Mouse (Mus musculus): ENCODE measurements around the gene Yipf3. TPM values are rescaled to one million over a fixed set of nuclear protein-coding genes. Genes with fewer than 3 reads are reported as not detected.

Gene Yipf3
- polyA plus RNA-seq (2012; rRNA removed): 250 and 292 TPM in 2 replicates

- Histone ChIP-seq H3K27me3 (ENCODE audit: control insufficient read depth, insufficient read depth, low read length) (no peaks in the 10 kb centered on the region), H3K27ac (ENCODE audit: control insufficient read depth, insufficient read depth, low read length) (peak within 1 kb of the TSS; percentile 11; the same call in 1 of the 2 replicates), H3K4me1 (replicated peaks; ENCODE audit: control insufficient read depth, insufficient read depth, low read length) (peaks cover 19% of the 10 kb centered on the region), H3K36me3 (ENCODE audit: control insufficient read depth, insufficient read depth, low read length) (peaks cover 50% of the 10 kb centered on the region), H3K4me3 (ENCODE audit: control insufficient read depth, insufficient read depth, low read length) (peak within 1 kb of the TSS; percentile 98)
- TF ChIP-seq POLR2A (IDR thresholded peaks at IDR 0.05; ENCODE audit: control insufficient read depth, extremely low read depth, insufficient read depth, low read length, poor library complexity) (peak; percentile 78), CTCF (IDR thresholded peaks at IDR 0.05; ENCODE audit: borderline replicate concordance, control insufficient read depth, extremely low read depth, insufficient read depth, low read length, poor library complexity) (no peak)
- under 1% methylated on average over 53 of the region's 53 CpGs for WGBS
- peak; percentile 94 for DNase-seq
These were observed at the start of gene Yipf3, which contains the start of gene Polr1c for GRCm38 (mm10) chr17:46247512-46248188. Gene Yipf3, plus strand, starts transcription at chr17:46248080. Gene Polr1c, minus strand, starts transcription at chr17:46248054.

- H3K4me3 ChIP-seq (ENCODE audit: control insufficient read depth, insufficient read depth, low read length): no peak overlapping the region
- DNase-seq: no peak
These were observed 46.7 kb upstream of the Yipf3 start for GRCm38 (mm10) chr17:46201151-46201550.

GRCm38 (mm10) chr17:46202421-46203071, 45.3 kb upstream of the Yipf3 start, which contains the start of the genes Polh and Xpo5:
Gene Polh, minus strand, starts transcription at chr17:46202645.
Gene Xpo5, plus strand, starts transcription at chr17:46202782.
- peak; percentile 77; the same call in 1 of the 2 replicates for TF ChIP-seq POLR2A (IDR thresholded peaks at IDR 0.05; ENCODE audit: control insufficient read depth, extremely low read depth, insufficient read depth, low read length, poor library complexity)
- TF ChIP-seq CTCF (IDR thresholded peaks at IDR 0.05; ENCODE audit: borderline replicate concordance, control insufficient read depth, extremely low read depth, insufficient read depth, low read length, poor library complexity): peak; percentile 38
- H3K27me3 ChIP-seq (ENCODE audit: control insufficient read depth, insufficient read depth, low read length): no peaks in the 10 kb centered on the region
- under 1% methylated on average over 66 of the region's 66 CpGs for WGBS
- H3K36me3 ChIP-seq (ENCODE audit: control insufficient read depth, insufficient read depth, low read length): peaks cover 11% of the 10 kb centered on the region
- H3K4me1 ChIP-seq (replicated peaks; ENCODE audit: control insufficient read depth, insufficient read depth, low read length): peaks cover 7% of the 10 kb centered on the region
- H3K27ac ChIP-seq (ENCODE audit: control insufficient read depth, insufficient read depth, low read length): peak within 1 kb of the TSS; percentile 68
- peak; percentile 92 for DNase-seq
- H3K4me3 ChIP-seq (ENCODE audit: control insufficient read depth, insufficient read depth, low read length): peak within 1 kb of the TSS; percentile 96

More at GRCm38 (mm10) chr17:46201151-46201550, 46.7 kb upstream of the Yipf3 start:
- no peak overlapping the region for H3K27ac ChIP-seq (ENCODE audit: control insufficient read depth, insufficient read depth, low read length)
- H3K4me1 ChIP-seq (replicated peaks; ENCODE audit: control insufficient read depth, insufficient read depth, low read length): peaks cover 7% of the 10 kb centered on the region
- 80% methylated on average over 6 of the region's 6 CpGs for WGBS
- TF ChIP-seq CTCF (IDR thresholded peaks at IDR 0.05; ENCODE audit: borderline replicate concordance, control insufficient read depth, extremely low read depth, insufficient read depth, low read length, poor library complexity): no peak
- TF ChIP-seq POLR2A (IDR thresholded peaks at IDR 0.05; ENCODE audit: control insufficient read depth, extremely low read depth, insufficient read depth, low read length, poor library complexity): no peak
- peaks cover 18% of the 10 kb centered on the region for H3K36me3 ChIP-seq (ENCODE audit: control insufficient read depth, insufficient read depth, low read length)
- H3K27me3 ChIP-seq (ENCODE audit: control insufficient read depth, insufficient read depth, low read length): no peaks in the 10 kb centered on the region

GRCm38 (mm10) chr17:46203078-46203477, 44.8 kb upstream of the Yipf3 start:
- H3K27me3 ChIP-seq (ENCODE audit: control insufficient read depth, insufficient read depth, low read length): no peaks in the 10 kb centered on the region
- DNase-seq: no peak
- H3K36me3 ChIP-seq (ENCODE audit: control insufficient read depth, insufficient read depth, low read length): peaks cover 11% of the 10 kb centered on the region
- H3K4me3 ChIP-seq (ENCODE audit: control insufficient read depth, insufficient read depth, low read length): peak overlapping the region; percentile 96
- H3K27ac ChIP-seq (ENCODE audit: control insufficient read depth, insufficient read depth, low read length): peak overlapping the region; percentile 22; the same call in 1 of the 2 replicates
- TF ChIP-seq POLR2A (IDR thresholded peaks at IDR 0.05; ENCODE audit: control insufficient read depth, extremely low read depth, insufficient read depth, low read length, poor library complexity) (no peak), CTCF (IDR thresholded peaks at IDR 0.05; ENCODE audit: borderline replicate concordance, control insufficient read depth, extremely low read depth, insufficient read depth, low read length, poor library complexity) (no peak)
- H3K4me1 ChIP-seq (replicated peaks; ENCODE audit: control insufficient read depth, insufficient read depth, low read length): peaks cover 7% of the 10 kb centered on the region
- WGBS: under 1% methylated on average over 20 of the region's 20 CpGs

- peaks cover 36% of the 10 kb centered on the region for H3K36me3 ChIP-seq (ENCODE audit: control insufficient read depth, insufficient read depth, low read length)
- no peak for DNase-seq
- H3K27ac ChIP-seq (ENCODE audit: control insufficient read depth, insufficient read depth, low read length): no peak overlapping the region
These were observed 41.2 kb upstream of the Yipf3 start for GRCm38 (mm10) chr17:46206676-46207075.

GRCm38 (mm10) chr17:46210550-46210949, 37.3 kb upstream of the Yipf3 start:
- H3K4me3 ChIP-seq (ENCODE audit: control insufficient read depth, insufficient read depth, low read length): no peak overlapping the region
- H3K27me3 ChIP-seq (ENCODE audit: control insufficient read depth, insufficient read depth, low read length): no peaks in the 10 kb centered on the region
- H3K27ac ChIP-seq (ENCODE audit: control insufficient read depth, insufficient read depth, low read length): no peak overlapping the region
- no peak for DNase-seq
- no peak for TF ChIP-seq CTCF (IDR thresholded peaks at IDR 0.05; ENCODE audit: borderline replicate concordance, control insufficient read depth, extremely low read depth, insufficient read depth, low read length, poor library complexity)
- no peak for TF ChIP-seq POLR2A (IDR thresholded peaks at IDR 0.05; ENCODE audit: control insufficient read depth, extremely low read depth, insufficient read depth, low read length, poor library complexity)
- no peaks in the 10 kb centered on the region for H3K4me1 ChIP-seq (replicated peaks; ENCODE audit: control insufficient read depth, insufficient read depth, low read length)
- peaks cover 67% of the 10 kb centered on the region for H3K36me3 ChIP-seq (ENCODE audit: control insufficient read depth, insufficient read depth, low read length)
- WGBS: 98% methylated on average over 3 of the region's 3 CpGs

More at GRCm38 (mm10) chr17:46206676-46207075, 41.2 kb upstream of the Yipf3 start:
- Histone ChIP-seq H3K4me1 (replicated peaks; ENCODE audit: control insufficient read depth, insufficient read depth, low read length) (peaks cover 5% of the 10 kb centered on the region), H3K4me3 (ENCODE audit: control insufficient read depth, insufficient read depth, low read length) (no peak overlapping the region), H3K27me3 (ENCODE audit: control insufficient read depth, insufficient read depth, low read length) (no peaks in the 10 kb centered on the region)
- TF ChIP-seq CTCF (IDR thresholded peaks at IDR 0.05; ENCODE audit: borderline replicate concordance, control insufficient read depth, extremely low read depth, insufficient read depth, low read length, poor library complexity): no peak
- no peak for TF ChIP-seq POLR2A (IDR thresholded peaks at IDR 0.05; ENCODE audit: control insufficient read depth, extremely low read depth, insufficient read depth, low read length, poor library complexity)
